Mouse (Mus musculus): ENCODE data around the gene Myb. TPM values are rescaled to one million over a fixed set of nuclear protein-coding genes. Genes with fewer than 3 reads are reported as not detected.

Myb gene
- polyA plus RNA-seq, 1 experiment from 2014 or later: 3.9 TPM

DNA sequence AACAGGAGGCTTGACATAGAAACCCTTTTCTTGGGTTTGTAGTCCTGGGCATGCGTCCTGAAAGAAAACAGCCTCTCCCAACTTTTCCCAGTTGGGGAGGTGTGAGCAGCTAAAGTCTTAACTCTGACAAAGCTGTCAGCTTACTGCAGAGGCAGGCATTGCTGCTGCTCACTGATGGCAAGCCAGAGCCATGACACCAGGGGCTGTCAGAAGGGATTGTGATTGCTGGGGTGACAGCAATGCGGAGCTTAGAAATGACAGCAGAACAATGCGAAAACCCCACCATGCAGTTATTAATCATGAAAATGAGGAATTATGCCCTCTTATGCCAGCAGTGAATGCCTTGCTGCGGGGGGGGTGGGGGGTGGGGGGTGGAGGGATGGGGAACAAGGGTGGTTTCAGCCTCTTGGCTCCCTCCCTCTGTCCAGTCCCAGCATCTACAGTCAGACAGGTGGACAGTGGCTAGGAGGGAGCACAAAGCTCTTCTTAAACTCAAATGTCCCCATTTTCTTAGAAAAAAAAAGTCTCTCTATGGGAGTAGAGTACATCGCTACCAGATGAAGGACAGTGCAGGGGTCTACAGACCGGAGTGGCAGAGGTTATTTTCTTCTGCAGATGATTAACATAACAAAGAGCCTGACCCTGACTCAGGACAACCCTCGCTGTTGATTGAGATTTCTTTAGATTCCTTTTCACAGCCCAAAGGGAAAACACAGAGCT lies 51.3 kb downstream of the Myb start:
- WGBS: 33% methylated on average over 7 of the region's 7 CpGs
- H3K4me2 ChIP-seq (replicated peaks): no peak overlapping the region
- H3K4me3 ChIP-seq: no peak overlapping the region
- H3K9me3 ChIP-seq: peaks cover 5% of the 10 kb centered on the region
- no peak for ATAC-seq (ENCODE audit: low FRiP score, low read depth)
- H3K27me3 ChIP-seq (replicated peaks): no peaks in the 10 kb centered on the region
- H3K27ac ChIP-seq: no peak overlapping the region
- H3K4me1 ChIP-seq: no peaks in the 10 kb centered on the region
- H3K9ac ChIP-seq: no peak overlapping the region
- no peaks in the 10 kb centered on the region for H3K36me3 ChIP-seq

DNA sequence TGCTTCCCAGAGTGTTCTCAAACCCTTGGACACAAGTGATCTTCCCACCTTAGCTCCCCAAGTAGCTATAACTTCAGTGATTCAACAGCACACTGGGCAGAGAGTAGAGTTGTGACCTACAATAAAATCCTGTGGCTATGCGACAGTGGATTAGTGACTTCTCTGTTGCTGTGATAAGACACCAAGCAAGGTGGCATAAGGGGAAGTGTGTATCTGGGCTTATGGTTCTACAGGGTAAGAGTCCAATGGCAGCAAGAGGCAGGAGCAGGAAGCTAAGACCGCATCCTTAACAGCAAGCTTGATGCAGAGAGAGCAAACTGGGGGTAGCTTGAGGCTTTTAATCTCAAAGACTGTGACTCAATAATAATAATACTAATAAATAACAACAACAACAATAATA lies 52.0 kb downstream of the Myb start:
- H3K36me3 ChIP-seq: no peaks in the 10 kb centered on the region
- no peak overlapping the region for H3K9ac ChIP-seq
- ATAC-seq (ENCODE audit: low FRiP score, low read depth): no peak
- peaks cover 5% of the 10 kb centered on the region for H3K9me3 ChIP-seq
- 95% methylated on average over 2 of the region's 2 CpGs for WGBS
- no peak overlapping the region for H3K4me3 ChIP-seq
- no peaks in the 10 kb centered on the region for H3K27me3 ChIP-seq (replicated peaks)
- no peaks in the 10 kb centered on the region for H3K4me1 ChIP-seq
- H3K4me2 ChIP-seq (replicated peaks): no peak overlapping the region
- H3K27ac ChIP-seq: no peak overlapping the region

DNA sequence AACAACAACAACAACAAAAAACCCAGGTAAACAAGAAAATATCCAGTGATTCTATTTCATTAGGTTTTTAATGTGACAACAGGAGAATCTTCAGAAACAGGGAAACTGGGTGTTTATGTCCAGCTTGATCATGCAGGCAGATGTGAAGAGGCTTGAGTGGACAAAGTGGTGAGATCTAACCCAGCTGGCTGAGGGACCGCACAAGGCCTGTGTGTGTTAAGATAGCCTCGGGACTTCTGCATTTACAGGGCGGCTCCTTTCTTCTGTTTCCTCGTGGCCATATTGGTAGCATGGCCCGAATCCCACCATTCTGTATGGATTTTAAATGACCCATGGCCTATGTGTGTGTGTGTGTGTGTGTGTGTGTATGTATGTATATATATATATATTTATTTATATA lies 52.6 kb downstream of the Myb start:
- WGBS: 88% methylated on average over 5 of the region's 5 CpGs
- no peak overlapping the region for H3K4me3 ChIP-seq
- no peak overlapping the region for H3K27ac ChIP-seq
- H3K4me2 ChIP-seq (replicated peaks): no peak overlapping the region
- H3K27me3 ChIP-seq (replicated peaks): no peaks in the 10 kb centered on the region
- H3K36me3 ChIP-seq: no peaks in the 10 kb centered on the region
- no peak for ATAC-seq (ENCODE audit: low FRiP score, low read depth)
- H3K4me1 ChIP-seq: no peaks in the 10 kb centered on the region
- no peak overlapping the region for H3K9ac ChIP-seq
- H3K9me3 ChIP-seq: peaks cover 5% of the 10 kb centered on the region

DNA sequence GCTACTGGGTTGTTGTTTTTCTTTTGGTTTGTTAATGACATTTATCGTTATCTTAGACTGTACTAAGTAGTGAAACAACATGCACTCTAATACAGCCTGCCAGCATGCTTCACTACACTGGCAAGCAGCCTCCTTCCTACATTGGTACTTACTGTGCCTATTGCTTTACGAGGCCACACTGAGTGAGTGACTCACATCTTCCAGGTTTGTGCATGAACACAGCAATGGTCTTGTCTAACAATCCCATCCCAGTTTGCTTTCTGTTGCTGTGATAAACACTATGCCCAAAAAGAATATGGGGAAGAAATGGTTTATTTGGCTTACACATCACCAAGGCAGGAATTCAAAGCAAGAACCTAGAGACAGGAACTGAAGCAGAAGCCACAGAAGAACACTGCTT lies 55.6 kb downstream of the Myb start:
- H3K4me1 ChIP-seq: peaks cover 3% of the 10 kb centered on the region; the same call in 1 of the 2 replicates
- no peak overlapping the region for H3K4me2 ChIP-seq (replicated peaks)
- 92% methylated on average over 2 of the region's 2 CpGs for WGBS
- no peak for ATAC-seq (ENCODE audit: low FRiP score, low read depth)
- peaks cover 5% of the 10 kb centered on the region for H3K9me3 ChIP-seq
- no peak overlapping the region for H3K9ac ChIP-seq
- no peaks in the 10 kb centered on the region for H3K36me3 ChIP-seq
- H3K27ac ChIP-seq: no peak overlapping the region
- H3K27me3 ChIP-seq (replicated peaks): peaks cover 4% of the 10 kb centered on the region; the same call in 1 of the 2 replicates
- H3K4me3 ChIP-seq: no peak overlapping the region

DNA sequence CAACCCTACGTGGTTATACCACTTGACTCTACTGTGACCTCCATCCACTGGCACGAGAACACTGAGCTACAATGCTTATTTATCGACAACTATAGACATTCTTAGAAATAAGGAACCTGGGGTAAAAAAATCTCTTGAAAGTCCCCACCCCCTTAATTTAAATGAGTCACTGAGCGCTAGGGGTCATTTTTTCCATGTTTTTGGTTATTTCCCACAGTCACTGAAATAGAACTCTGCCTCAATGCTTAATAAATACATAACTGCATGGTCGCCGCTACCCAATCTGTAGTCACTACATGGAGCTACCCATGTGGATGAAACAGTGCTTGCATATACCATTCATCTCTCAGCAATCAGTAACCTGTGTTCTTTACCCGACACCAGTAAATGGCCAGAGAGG lies 58.1 kb downstream of the Myb start:
- peak; percentile 38; the same call in 1 of the 2 replicates for ATAC-seq (ENCODE audit: low FRiP score, low read depth)
- Histone ChIP-seq H3K4me3 (no peak overlapping the region), H3K27me3 (replicated peaks) (peaks cover 4% of the 10 kb centered on the region; the same call in 1 of the 2 replicates), H3K36me3 (no peaks in the 10 kb centered on the region), H3K9me3 (peaks cover 5% of the 10 kb centered on the region), H3K9ac (no peak overlapping the region), H3K4me2 (replicated peaks) (no peak overlapping the region), H3K4me1 (peaks cover 3% of the 10 kb centered on the region; the same call in 1 of the 2 replicates), H3K27ac (no peak overlapping the region)
- 80% methylated on average over 7 of the region's 7 CpGs for WGBS

DNA sequence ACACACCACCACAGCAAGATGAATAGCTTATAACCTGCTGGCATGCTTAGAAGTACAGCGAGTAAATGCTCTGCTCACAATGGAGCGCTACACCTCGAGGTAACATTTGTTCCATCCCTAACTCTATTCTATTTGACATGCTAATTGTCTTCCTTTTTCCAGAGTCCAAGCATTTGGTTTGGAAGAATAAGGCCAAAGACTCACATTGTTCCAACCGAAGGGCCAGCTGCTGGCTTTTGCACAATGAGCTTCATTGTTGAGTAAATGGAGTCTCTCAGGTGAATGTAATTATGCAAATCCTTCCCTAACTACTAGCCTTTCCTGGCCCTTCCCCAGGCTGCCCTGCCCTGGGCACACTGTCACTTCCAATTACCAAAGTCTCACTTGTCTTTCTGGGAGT lies 58.8 kb downstream of the Myb start:
- H3K27me3 ChIP-seq (replicated peaks): peaks cover 4% of the 10 kb centered on the region; the same call in 1 of the 2 replicates
- H3K4me3 ChIP-seq: no peak overlapping the region
- H3K9me3 ChIP-seq: peaks cover 3% of the 10 kb centered on the region
- no peak overlapping the region for H3K27ac ChIP-seq
- peak; percentile 55; the same call in 1 of the 2 replicates for ATAC-seq (ENCODE audit: low FRiP score, low read depth)
- H3K36me3 ChIP-seq: no peaks in the 10 kb centered on the region
- WGBS: 8% methylated on average over 4 of the region's 4 CpGs
- H3K4me2 ChIP-seq (replicated peaks): no peak overlapping the region
- peaks cover 3% of the 10 kb centered on the region; the same call in 1 of the 2 replicates for H3K4me1 ChIP-seq
- no peak overlapping the region for H3K9ac ChIP-seq

DNA sequence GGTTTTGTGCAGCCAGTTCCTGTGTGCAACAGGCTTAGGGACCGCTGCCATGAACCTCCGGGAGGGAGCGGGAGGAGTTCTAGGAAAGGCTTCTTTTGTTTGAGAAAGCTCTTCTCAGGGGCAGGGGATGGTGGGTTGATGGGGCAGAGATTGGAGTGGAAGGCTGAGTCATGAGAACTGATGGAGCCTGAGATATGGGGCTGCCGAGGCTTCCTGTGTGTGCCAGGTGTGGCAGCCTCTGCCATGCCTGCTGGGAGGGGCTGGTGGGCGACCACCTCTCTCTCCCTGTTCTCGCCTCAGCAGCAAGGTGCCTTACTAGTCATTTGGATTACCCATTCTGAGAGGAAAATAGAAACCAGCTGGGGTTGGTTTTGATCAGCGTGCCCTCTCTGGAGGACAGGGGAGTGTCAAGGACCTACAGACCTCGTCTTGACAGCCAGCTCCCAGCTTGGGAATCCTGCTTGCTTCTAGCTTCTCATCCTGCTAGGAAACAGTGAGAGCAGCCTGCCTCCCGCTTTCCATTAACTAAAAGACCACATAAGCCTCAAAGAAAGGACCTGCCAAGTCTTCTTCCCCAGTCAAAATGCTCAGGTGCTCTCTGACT lies 60.0 kb downstream of the Myb start:
- no peak overlapping the region for H3K4me2 ChIP-seq (replicated peaks)
- ATAC-seq (ENCODE audit: low FRiP score, low read depth): no peak
- 49% methylated on average over 9 of the region's 9 CpGs for WGBS

DNA sequence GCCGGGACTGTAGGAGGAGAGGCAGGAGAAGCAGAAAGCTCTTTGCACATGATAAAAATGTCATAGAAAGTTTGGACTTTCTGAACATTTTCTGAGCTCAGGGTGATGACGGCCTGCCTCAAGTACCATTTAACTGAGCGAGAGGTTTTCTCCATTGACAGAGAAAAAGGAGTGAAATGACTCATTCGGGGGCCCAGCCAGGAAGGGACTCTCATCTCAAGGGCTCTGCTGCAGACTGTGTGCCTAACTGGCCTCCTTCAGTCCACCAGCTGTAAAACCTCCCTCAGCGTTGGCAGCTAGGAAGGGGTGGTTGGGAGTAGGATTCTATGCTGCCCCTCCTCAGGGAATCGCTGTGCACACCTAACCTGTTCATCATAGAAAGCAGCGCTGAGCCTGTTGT lies 61.3 kb downstream of the Myb start:
- no peak overlapping the region for H3K4me3 ChIP-seq
- peaks cover 4% of the 10 kb centered on the region; the same call in 1 of the 2 replicates for H3K27me3 ChIP-seq (replicated peaks)
- no peak overlapping the region for H3K4me2 ChIP-seq (replicated peaks)
- no peak for ATAC-seq (ENCODE audit: low FRiP score, low read depth)
- H3K9me3 ChIP-seq: no peaks in the 10 kb centered on the region
- no peak overlapping the region for H3K9ac ChIP-seq
- peaks cover 3% of the 10 kb centered on the region; the same call in 1 of the 2 replicates for H3K4me1 ChIP-seq
- WGBS: 71% methylated on average over 7 of the region's 7 CpGs
- no peaks in the 10 kb centered on the region for H3K36me3 ChIP-seq
- no peak overlapping the region for H3K27ac ChIP-seq

More for the DNA sequence above, 60.0 kb downstream of the Myb start:
- no peak overlapping the region for H3K27ac ChIP-seq
- H3K4me3 ChIP-seq: no peak overlapping the region
- H3K9ac ChIP-seq: no peak overlapping the region
- H3K27me3 ChIP-seq (replicated peaks): peaks cover 4% of the 10 kb centered on the region; the same call in 1 of the 2 replicates
- H3K36me3 ChIP-seq: no peaks in the 10 kb centered on the region
- H3K9me3 ChIP-seq: no peaks in the 10 kb centered on the region
- peaks cover 3% of the 10 kb centered on the region; the same call in 1 of the 2 replicates for H3K4me1 ChIP-seq

DNA sequence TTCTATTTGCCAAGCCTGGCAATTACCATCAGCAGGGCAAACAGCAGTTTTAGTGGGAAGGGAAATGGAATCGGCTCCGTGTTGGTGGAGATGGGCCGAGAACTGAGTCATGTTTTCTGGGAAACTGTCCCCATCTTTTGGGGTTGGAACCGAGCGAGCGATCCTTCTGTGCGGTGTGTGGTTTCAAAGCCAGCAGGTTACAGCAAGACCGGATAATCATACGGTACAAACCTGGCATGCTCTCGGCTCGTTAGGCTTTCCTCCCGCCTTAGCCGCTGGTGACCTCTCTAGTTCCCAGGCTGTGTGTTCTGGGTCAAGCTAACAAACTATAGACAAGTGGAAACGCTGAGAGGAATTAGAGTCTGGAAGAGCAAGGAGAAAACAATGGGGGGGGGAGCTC lies 65.2 kb downstream of the Myb start:
- Histone ChIP-seq H3K9me3 (no peaks in the 10 kb centered on the region), H3K36me3 (no peaks in the 10 kb centered on the region), H3K4me2 (replicated peaks) (no peak overlapping the region), H3K9ac (no peak overlapping the region), H3K4me3 (no peak overlapping the region), H3K4me1 (no peaks in the 10 kb centered on the region; the same call in 1 of the 2 replicates), H3K27ac (no peak overlapping the region), H3K27me3 (replicated peaks) (no peaks in the 10 kb centered on the region)
- 92% methylated on average over 14 of the region's 14 CpGs for WGBS
- no peak for ATAC-seq (ENCODE audit: low FRiP score, low read depth)

DNA sequence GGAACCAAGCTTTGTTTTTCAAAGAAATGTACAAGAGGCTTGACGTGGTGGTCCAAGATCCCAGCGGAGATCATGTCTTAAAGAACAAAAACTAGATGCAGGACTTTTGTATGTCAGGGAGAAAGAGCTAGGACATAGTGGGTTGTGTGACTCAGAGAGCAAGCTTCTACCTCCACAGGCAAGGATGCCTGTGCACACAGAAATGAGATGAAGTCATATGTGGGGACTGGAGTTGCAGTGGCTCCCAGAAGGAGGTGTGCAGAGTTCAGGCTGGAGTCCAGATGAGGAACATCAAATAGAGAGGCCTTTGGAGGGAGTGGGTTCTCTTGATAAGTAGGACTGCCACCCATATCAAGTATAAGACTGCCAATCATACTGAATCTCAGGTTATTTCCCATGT lies 65.9 kb downstream of the Myb start:
- Histone ChIP-seq H3K4me1 (no peaks in the 10 kb centered on the region; the same call in 1 of the 2 replicates), H3K4me3 (no peak overlapping the region), H3K27me3 (replicated peaks) (no peaks in the 10 kb centered on the region), H3K9me3 (no peaks in the 10 kb centered on the region), H3K27ac (no peak overlapping the region), H3K4me2 (replicated peaks) (no peak overlapping the region), H3K9ac (no peak overlapping the region), H3K36me3 (no peaks in the 10 kb centered on the region)
- 97% methylated on average over 2 of the region's 2 CpGs for WGBS
- ATAC-seq (ENCODE audit: low FRiP score, low read depth): no peak

DNA sequence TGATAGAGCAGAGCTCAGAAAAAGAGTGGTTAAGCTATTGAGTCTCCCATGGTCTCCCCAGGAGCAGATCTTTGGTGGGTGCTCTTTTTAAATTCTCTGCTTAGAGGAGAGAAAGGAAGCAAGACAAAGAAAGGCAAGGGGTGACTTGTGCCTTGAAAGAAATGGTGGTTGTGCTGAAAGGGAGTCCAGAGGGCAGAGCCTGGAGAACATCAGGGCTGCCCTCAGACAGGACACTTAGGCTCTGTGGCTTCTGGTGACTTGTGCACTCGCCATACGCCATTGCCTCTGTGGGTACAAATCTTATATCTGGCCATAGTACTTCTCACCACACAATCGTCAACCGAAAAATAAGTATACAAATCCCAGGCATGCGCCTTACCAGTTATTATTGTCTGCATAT lies 67.5 kb downstream of the Myb start:
- WGBS: 88% methylated on average over 5 of the region's 5 CpGs
- Histone ChIP-seq H3K4me3 (no peak overlapping the region), H3K36me3 (no peaks in the 10 kb centered on the region), H3K4me2 (replicated peaks) (no peak overlapping the region), H3K27ac (no peak overlapping the region), H3K27me3 (replicated peaks) (0 out of 2 replicates have a peak, but pooled peaks cover 3% of the 10 kb centered on the region), H3K9me3 (no peaks in the 10 kb centered on the region), H3K9ac (no peak overlapping the region), H3K4me1 (peaks cover under 1% of the 10 kb centered on the region; the same call in 1 of the 2 replicates)
- no peak for ATAC-seq (ENCODE audit: low FRiP score, low read depth)

DNA sequence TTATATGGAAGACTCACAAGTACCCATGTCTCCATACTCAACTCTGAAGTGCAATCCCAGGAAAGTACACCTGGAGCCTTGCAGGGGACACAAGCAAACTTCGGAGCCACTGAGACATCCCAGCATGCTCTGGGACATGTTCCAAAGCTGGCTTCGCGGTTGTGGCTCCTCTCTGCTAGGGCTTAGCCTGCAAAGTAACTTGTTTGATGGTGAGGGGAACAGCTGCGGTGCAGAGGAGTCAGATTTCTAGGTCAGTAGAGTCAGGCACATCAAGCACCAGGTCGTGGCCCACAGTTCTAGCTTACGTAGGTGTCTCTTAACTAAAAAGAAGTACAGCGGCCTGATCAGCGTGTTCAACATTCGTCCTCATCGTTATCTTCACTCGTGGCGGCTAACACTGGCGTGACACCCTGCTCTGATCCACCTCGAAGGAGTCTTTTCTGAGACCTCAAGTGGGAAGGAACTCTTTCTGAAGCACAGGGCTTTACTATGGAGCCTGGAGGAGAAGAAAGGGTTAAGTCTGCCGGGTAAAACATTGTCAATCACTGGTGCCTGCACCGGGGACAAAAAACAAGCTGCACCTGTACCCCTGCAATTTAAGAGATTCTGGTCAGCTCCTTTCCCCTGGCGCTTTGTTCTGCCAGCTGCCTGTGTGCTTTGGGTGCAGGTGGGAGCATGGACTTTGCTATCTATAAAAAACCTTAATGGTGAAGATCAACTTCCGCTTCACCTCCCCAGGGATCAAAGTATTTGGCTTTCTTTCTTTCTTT lies 68.1 kb downstream of the Myb start:
- H3K4me3 ChIP-seq: no peak overlapping the region
- 68% methylated on average over 18 of the region's 18 CpGs for WGBS
- no peak overlapping the region for H3K4me2 ChIP-seq (replicated peaks)

More for the DNA sequence above, 68.1 kb downstream of the Myb start:
- no peak overlapping the region for H3K9ac ChIP-seq
- H3K27me3 ChIP-seq (replicated peaks): 0 out of 2 replicates have a peak, but pooled peaks cover 3% of the 10 kb centered on the region
- H3K36me3 ChIP-seq: no peaks in the 10 kb centered on the region
- no peak overlapping the region for H3K27ac ChIP-seq
- no peaks in the 10 kb centered on the region for H3K9me3 ChIP-seq
- peaks cover 6% of the 10 kb centered on the region for H3K4me1 ChIP-seq
- ATAC-seq (ENCODE audit: low FRiP score, low read depth): no peak
